Mouse (Mus musculus) layer of hippocampus, postnatal 25 days (tissue): ENCODE data around the gene Uqcrq. TPM values are rescaled to one million over a fixed set of nuclear protein-coding genes. Genes with fewer than 3 reads are reported as not detected.

Source experiments
- DNase-seq, 2 experiments: peaks; one replicate each; pipeline ENCODE4 v3.0.0; 2022; ENCODE audit warnings: mixed read lengths in 2 of 2, low spot score in 1 of 2; ENCODE audit errors: extremely low spot score in 1 of 2
- microRNA-seq, 2 experiments: library from miRNA; unstranded; fragments of <30 nt; microRNA quantifications; one replicate each; pipeline ENCODE4 v1.2.0; 2021
- total RNA-seq, 2 experiments: library from RNA; stranded (reverse); gene quantifications; 2 replicates each; pipeline ENCODE4 v1.2.3; 2021

Uqcrq gene
- total RNA-seq, 2 experiments from 2014 or later, result 444 to 504 TPM

- DNase-seq, result no peak
These were observed 7.6 kb downstream of the Uqcrq start, which contains the start of gene Leap2 for GRCm38 (mm10) chr11:53423036-53423435. Gene Leap2, minus strand, starts transcription at chr11:53423170.

GRCm38 (mm10) chr11:53418048-53418447 lies 12.6 kb downstream of the Uqcrq start:
- DNase-seq, result no peak

GRCm38 (mm10) chr11:53413871-53414270 lies 16.8 kb downstream of the Uqcrq start:
- no peak for DNase-seq

- DNase-seq, result no peak
These were observed 18.9 kb downstream of the Uqcrq start for GRCm38 (mm10) chr11:53411738-53412137.

GRCm38 (mm10) chr11:53403638-53404037 lies 27.0 kb downstream of the Uqcrq start:
- no peak for DNase-seq

GRCm38 (mm10) chr11:53393856-53394255 lies 36.8 kb downstream of the Uqcrq start:
- no peak for DNase-seq

- no peak for DNase-seq
These were observed 46.7 kb downstream of the Uqcrq start for GRCm38 (mm10) chr11:53383758-53384428.

- DNase-seq, result no peak
These were observed 51.7 kb downstream of the Uqcrq start for GRCm38 (mm10) chr11:53378918-53379317.

Small RNA genes within 50 kb of the gene (microRNA-seq; reads per million reads assigned to microRNA genes)
- gene Mir6920, result 0 to 0.18 reads per million in 2 experiments

Other genes with a start within 250 kb of the Uqcrq start
- 100 to 1,000 TPM; 173 to 178 TPM for gene Hspa4, start 130.4 kb downstream of the Uqcrq start, total RNA-seq
- gene Zcchc10, start 106.2 kb downstream of the Uqcrq start, total RNA-seq, result 10 to 100 TPM in 1 of 2 experiments, 1 to 10 TPM in 1; 9.3 to 10.2 TPM
- gene Aff4, start 80.0 kb downstream of the Uqcrq start, total RNA-seq, result 100 to 1,000 TPM; 199 to 222 TPM
- not detected for gene Leap2, start 7.7 kb downstream of the Uqcrq start, total RNA-seq
- gene Gdf9, start 192 bp upstream of the Uqcrq start, total RNA-seq, result 1 to 10 TPM in 1 of 2 experiments, under 1 TPM in 1; 0.64 to 1.1 TPM
- under 1 TPM; 0.12 to 0.26 TPM for gene Gm10447, start 26.3 kb upstream of the Uqcrq start, total RNA-seq
- gene Shroom1, start 26.4 kb upstream of the Uqcrq start, total RNA-seq, result 1 to 10 TPM; 3.8 to 4.1 TPM
- gene Gm9837, start 39.6 kb upstream of the Uqcrq start, total RNA-seq, result not detected
- gene Gm9945, start 49.3 kb upstream of the Uqcrq start, total RNA-seq, result 1 to 10 TPM; 1.8 to 2.5 TPM
- gene Sowaha, start 49.4 kb upstream of the Uqcrq start, total RNA-seq, result 100 to 1,000 TPM; 125 to 132 TPM
- gene Sept8, start 88.4 kb upstream of the Uqcrq start, total RNA-seq, result 100 to 1,000 TPM; 252 to 260 TPM
- gene Kif3a, start 136.5 kb upstream of the Uqcrq start, total RNA-seq, result 100 to 1,000 TPM; 120 to 131 TPM
- not detected for gene Il4, start 187.8 kb upstream of the Uqcrq start, total RNA-seq
- not detected for gene Il13, start 203.9 kb upstream of the Uqcrq start, total RNA-seq